Mouse (Mus musculus) left cerebral cortex, adult 2 months (tissue): ENCODE results near the gene Slc5a10. TPM values are rescaled to one million over a fixed set of nuclear protein-coding genes. Genes with fewer than 3 reads are reported as not detected.

Experiments
- DNase-seq, 2 experiments: peaks; one replicate each; pipeline ENCODE4 v3.0.0; 2021 to 2022; ENCODE audit warnings: low spot score in 2 of 2, mixed read lengths in 1 of 2; ENCODE audit errors: extremely low spot score in 1 of 2
- H3K27ac ChIP-seq: fragments of 200-600 bp; 2 replicates; pipeline ENCODE4 v1.8.1; 2022
- H3K4me3 ChIP-seq: fragments of 200-600 bp; 2 replicates; pipeline ENCODE4 v1.8.1; 2022
- CTCF ChIP-seq: fragments of 200-600 bp; IDR thresholded peaks from 2 replicates; pipeline ENCODE4 v1.8.1; 2022; ENCODE audit warnings: antibody characterized with exemption, mild to moderate bottlenecking, moderate library complexity
- intact Hi-C: fragments of 180-260 bp; cut with DNase I; formaldehyde crosslinking; loops from one replicate; pipeline ENCODE4 v1.15.1; 2025
- total RNA-seq, 2 experiments: library from RNA; stranded (reverse); gene quantifications; 2 replicates each; pipeline ENCODE4 v1.2.3; 2021

Gene Slc5a10
- total RNA-seq, 2 experiments from 2014 or later = not detected

DNA sequence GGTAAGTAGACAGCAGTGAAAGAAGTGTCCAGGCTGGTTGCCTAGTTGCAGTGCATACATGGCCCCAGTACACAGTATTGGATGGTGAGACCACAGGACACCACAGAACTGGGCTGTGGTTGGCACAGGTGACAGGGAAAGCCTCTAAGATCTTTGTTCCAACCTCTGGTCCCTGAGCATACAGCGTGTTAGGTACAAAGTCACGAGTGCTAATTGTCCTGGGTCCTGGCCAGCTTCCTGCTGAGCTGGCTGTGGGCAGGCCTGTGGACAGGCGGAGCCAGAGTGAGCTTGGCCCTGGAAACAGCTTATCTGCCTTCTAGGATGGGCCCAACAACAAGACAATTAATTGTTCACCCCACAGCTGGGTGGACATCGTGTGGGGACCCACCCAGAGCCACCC lies 20.7 kb downstream of the Slc5a10 start:
- H3K27ac ChIP-seq = no peak overlapping the region
- intact Hi-C loops = no loop called here
- H3K4me3 ChIP-seq = no peak overlapping the region
- no peak for TF ChIP-seq CTCF
- DNase-seq = no peak

DNA sequence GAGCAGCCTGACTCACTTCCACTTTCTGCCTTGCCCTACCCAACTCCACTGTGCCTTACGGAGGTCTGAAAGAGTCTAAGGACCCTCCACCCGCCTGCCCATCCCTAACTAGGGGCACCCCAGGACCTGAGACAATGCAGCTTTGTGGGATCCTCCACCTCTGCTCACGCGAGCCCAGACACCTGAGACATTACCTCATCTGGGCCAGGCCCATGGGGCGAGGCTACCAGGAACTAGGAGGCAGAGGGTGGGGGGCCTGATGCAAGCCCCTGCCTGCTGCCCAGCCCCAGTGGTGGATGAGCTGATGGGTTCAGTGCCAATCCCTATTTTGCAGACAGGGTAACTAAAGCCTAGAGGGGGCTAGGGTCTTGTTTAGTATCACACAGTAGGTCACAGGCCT lies 21.2 kb downstream of the Slc5a10 start:
- Histone ChIP-seq H3K4me3 (no peak overlapping the region), H3K27ac (no peak overlapping the region)
- DNase-seq = no peak
- intact Hi-C loops = no loop called here
- no peak for TF ChIP-seq CTCF

DNA sequence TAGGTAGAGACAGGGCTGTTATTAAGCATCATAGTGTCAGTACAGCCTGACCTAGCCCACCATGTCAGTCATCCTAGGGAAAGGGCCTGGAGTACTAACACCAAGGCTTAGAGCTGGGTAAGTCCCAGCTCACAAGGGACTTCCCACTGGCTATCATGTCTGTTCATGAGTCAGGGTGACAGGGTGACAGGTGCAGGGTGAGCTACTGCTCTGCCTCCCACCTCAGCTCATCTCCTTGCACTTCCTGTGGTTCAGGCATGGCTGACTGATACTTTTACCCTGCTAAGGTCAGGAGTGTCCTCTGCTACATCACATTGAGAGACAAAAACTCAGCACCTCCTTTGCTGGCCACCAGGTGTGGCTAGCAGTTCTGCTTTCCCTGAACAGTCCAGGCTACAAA lies 21.8 kb downstream of the Slc5a10 start:
- intact Hi-C loops = no loop called here
- Histone ChIP-seq H3K27ac (no peak overlapping the region), H3K4me3 (no peak overlapping the region)
- no peak for DNase-seq
- TF ChIP-seq CTCF = no peak

GRCm38 (mm10) chr11:61692996-61693395 lies 27.6 kb downstream of the Slc5a10 start:
- TF ChIP-seq CTCF = no peak
- Histone ChIP-seq H3K4me3 (no peak overlapping the region), H3K27ac (no peak overlapping the region)
- intact Hi-C loops = no loop called here
- DNase-seq = no peak

DNA sequence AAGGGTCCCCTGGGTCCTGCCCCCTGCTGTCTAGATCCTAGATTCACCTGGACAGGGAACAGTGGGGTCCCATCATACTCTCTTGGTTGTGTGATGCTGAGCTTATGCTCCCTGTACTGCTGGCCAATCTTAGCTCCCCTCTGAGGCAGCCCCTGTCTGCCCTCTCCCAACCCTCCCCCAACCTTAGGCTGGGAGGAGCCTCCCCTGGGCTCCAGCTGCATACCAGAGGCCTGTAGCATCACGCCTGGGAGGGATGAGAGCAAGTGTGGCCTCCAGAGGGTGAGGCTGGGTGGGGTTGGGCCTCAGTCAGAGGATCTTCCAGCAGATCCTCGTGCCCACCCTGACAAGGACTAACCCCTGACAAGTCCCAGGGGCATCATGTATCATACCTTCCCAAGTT lies 33.0 kb downstream of the Slc5a10 start:
- Histone ChIP-seq H3K27ac (no peak overlapping the region), H3K4me3 (no peak overlapping the region)
- no peak for TF ChIP-seq CTCF
- DNase-seq = no peak
- intact Hi-C loops = no loop called here

- TF ChIP-seq CTCF = no peak
- no peak overlapping the region for H3K4me3 ChIP-seq
- no peak for DNase-seq
- no peak overlapping the region for H3K27ac ChIP-seq
- intact Hi-C loops = no loop called here
These were observed 33.6 kb downstream of the Slc5a10 start for GRCm38 (mm10) chr11:61686906-61687453.

- intact Hi-C loops = no loop called here
- DNase-seq = no peak
- H3K27ac ChIP-seq = no peak overlapping the region
- no peak for TF ChIP-seq CTCF
- no peak overlapping the region for H3K4me3 ChIP-seq
These were observed 34.5 kb downstream of the Slc5a10 start for GRCm38 (mm10) chr11:61686141-61686540.

DNA sequence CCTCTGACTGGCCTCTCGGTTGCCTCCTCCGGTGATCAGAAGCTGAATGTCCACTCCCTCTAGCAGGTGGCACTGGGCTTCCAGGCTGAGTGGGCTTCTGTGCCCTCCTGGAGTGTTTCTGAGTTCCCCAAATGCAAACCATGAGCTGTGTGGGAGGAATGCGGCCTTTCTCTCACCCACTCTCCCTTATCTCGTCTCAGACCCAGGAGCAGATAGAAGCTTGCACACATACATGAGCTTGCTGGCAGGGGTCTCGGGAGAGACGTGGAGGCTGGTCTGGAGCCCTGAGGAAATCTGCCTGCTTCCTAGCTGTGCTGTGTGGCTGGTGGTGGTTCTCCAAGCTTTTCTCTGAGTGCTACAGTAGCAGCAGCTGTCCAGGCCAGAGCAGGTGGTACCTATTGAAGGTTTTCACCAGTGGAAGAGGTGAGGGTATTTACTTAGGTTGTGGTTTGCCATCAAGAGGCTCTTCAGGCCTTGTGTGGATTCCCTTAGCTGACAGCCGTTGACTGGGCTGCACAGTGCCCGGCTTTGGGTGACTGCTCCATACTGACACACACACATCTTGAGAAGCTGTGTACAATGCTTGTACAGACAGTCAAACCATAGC lies 35.4 kb downstream of the Slc5a10 start:
- Histone ChIP-seq H3K4me3 (no peak overlapping the region), H3K27ac (no peak overlapping the region)
- no peak for DNase-seq
- TF ChIP-seq CTCF = no peak
- intact Hi-C loops = no loop called here

DNA sequence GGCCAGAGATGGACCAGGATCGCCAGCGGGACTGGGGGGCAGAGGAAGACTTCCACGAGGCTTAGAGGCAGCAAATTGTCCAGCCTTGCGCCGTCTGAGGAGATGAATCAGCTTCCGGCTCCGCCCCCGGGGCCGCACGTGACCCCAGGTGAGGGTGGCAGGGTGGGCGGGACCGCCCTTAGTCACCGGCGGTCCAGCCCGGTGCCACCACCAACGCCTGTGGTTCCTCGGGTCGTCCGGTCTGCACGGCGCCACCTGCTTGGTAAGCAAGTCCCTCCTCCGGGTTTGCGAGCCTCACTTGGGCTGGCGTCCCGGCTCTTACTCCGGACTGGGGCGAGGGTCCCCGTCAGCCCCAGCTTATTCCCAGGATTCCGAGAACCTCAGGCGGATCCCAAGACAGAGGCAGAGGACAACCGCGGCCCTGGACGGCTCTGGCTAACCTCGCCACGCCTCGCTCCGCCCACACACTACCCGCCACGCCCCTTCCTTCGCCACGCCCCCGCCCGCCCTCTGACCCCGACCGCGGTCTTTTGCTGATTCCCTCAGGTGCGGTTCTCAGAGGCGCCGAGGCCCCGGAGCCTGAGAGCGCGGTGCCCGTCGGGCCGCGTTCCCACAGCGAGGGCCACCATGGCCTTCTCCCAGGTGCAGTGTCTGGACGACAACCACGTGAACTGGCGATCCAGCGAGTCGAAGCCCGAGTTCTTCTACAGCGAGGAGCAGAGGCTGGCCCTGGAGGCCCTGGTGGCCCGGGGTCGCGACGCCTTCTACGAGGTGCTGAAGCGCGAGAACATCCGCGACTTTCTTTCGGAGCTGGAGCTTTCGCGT lies 36.5 kb downstream of the Slc5a10 start, which contains the start of gene Fam83g:
Gene Fam83g (plus strand): TSS at position 185 of the 825 bp plus-strand sequence.
- no peak for DNase-seq
- TF ChIP-seq CTCF = no peak
- peak within 1 kb of the TSS; percentile 31 for H3K4me3 ChIP-seq
- no peak within 1 kb of the TSS for H3K27ac ChIP-seq
- intact Hi-C loops = no loop called here

DNA sequence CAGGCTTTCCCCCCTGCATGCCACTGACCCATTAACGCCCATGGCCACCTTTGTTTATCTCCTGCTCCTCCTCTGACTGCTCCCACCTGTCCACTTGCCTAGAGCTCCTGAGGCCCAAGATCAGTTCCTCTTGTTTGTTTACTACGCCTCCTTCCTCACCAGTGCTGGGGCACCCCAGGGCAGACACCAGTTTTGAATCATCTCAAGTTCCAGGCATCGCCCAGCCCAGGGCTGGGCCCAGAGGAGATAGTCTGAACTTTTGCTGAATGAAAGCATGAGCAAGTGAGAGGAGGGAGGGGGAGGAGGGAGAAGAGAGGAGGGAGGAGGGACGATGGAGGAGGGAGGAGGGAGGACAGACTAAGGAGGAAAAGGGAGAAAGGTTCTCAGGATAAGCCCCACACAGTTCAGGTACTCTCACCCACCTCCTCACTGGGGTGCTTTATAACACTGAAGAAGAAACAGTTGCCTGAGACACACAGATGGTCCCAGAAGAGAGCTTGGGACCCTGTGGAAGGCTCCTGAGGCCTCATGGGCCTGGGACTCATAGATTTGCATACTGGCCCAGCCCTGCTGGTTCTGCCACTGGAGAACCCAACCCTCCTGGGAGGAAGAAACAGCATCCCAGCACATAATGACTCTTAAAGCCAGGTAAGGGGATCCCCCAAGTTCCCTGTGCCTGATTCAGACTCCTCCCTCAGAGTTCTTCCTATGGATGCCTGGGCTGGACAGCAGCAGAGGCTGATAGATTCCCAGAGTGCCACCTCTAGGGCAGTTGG lies 41.3 kb downstream of the Slc5a10 start:
- H3K4me3 ChIP-seq = no peak overlapping the region
- TF ChIP-seq CTCF = no peak
- H3K27ac ChIP-seq = no peak overlapping the region
- no peak for DNase-seq
- intact Hi-C loops = no loop called here

- TF ChIP-seq CTCF = no peak
- intact Hi-C loops = no loop called here
- DNase-seq = no peak
- Histone ChIP-seq H3K27ac (no peak overlapping the region), H3K4me3 (no peak overlapping the region)
These were observed 42.9 kb downstream of the Slc5a10 start for GRCm38 (mm10) chr11:61677709-61678108.
